Mouse (Mus musculus): Measurements from ENCODE around the gene Il15ra. TPM values are rescaled to one million over a fixed set of nuclear protein-coding genes. Genes with fewer than 3 reads are reported as not detected.

The Il15ra gene
- 1.4 and 1.8 TPM in 2 replicates for polyA plus RNA-seq (2015; fragmentation: Nextera tagmentation; extraction: Ambion mirVana)

- H3K9me3 ChIP-seq: no peaks in the 10 kb centered on the region
- under 1% methylated on average over 37 of the region's 37 CpGs for WGBS
- H3K27me3 ChIP-seq: peaks cover 23% of the 10 kb centered on the region
- peaks cover 18% of the 10 kb centered on the region for H3K4me1 ChIP-seq (replicated peaks)
- peak within 1 kb of the TSS; percentile 56 for H3K9ac ChIP-seq
- no peak within 1 kb of the TSS for H3K27ac ChIP-seq (replicated peaks)
- no peaks in the 10 kb centered on the region for H3K36me3 ChIP-seq
- H3K4me3 ChIP-seq: peak within 1 kb of the TSS; percentile 63
- ATAC-seq (ENCODE audit: low FRiP score, low read depth): peak; percentile 78
- peak within 1 kb of the TSS; percentile 100 for H3K4me2 ChIP-seq
Measured at GRCm38 (mm10) chr2:11705201-11706025, at the start of gene Il15ra. Gene Il15ra (plus strand): TSS chr2:11705290.

- Histone ChIP-seq H3K4me1 (replicated peaks) (no peaks in the 10 kb centered on the region), H3K27me3 (no peaks in the 10 kb centered on the region), H3K4me3 (no peak overlapping the region), H3K36me3 (no peaks in the 10 kb centered on the region), H3K9me3 (no peaks in the 10 kb centered on the region), H3K9ac (no peak overlapping the region), H3K27ac (replicated peaks) (no peak overlapping the region), H3K4me2 (no peak overlapping the region)
- ATAC-seq (ENCODE audit: low FRiP score, low read depth): no peak
- 94% methylated on average over 2 of the region's 2 CpGs for WGBS
Measured at GRCm38 (mm10) chr2:11657581-11657980, 47.5 kb upstream of the Il15ra start.

DNA sequence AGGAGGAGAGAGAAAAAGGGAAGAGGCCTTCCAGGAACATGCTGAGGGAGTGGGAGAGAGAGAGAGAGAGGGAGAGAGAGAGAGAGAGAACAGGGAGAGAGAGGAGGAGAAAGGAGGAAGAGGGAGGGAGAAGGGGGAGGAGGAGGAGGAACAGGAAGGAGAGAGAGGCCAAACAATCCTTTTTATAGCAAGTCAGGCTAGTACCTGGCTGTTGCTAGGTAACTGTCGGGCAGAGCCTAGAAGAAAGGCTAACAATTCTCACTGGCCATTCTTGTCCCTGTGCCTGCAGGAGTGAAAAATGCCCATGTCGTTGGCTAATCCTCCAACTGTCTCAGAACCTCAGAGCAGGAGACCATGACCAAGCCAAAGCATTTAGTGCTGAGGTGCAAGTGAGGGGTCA lies 45.8 kb upstream of the Il15ra start:
- peak; percentile 68; the same call in 1 of the 2 replicates for ATAC-seq (ENCODE audit: low FRiP score, low read depth)
- H3K9me3 ChIP-seq: no peaks in the 10 kb centered on the region

DNA sequence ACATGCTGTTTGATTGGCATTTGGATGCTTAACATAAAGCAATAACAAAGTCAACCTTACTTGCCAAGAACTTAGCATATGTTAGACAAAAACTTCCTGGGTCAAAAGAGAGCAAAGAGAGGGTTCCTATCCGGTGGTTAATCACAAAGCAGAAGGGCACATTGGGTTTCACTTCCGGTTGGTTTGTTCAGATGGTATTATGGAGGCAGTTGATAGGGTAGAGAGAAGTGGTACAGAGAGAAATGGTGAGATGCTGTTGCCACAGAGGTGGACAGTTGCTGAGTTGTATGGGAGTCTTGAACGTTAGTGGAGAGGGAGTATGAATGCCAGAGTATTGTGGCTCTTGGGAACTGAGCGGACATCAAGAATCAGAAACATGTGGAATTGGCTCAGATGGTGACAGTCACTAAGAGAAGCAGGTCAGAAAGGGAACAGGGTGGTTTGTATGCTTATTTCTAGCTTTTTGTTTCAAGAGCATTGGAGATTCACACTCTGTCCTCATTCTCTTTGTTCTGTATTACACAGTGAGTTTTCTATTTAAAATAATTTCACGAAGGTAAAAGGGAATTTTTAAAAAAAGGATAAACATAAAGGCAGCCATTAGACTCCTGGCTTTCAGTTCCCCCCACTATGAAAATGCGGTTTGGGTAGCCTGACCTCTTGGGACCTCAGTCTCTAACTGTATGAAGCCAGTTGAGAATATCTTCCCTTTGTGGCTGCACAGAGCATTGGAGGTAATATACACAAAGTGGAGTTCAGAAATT lies 42.8 kb upstream of the Il15ra start:
- Histone ChIP-seq H3K4me3 (no peak overlapping the region), H3K27ac (replicated peaks) (no peak overlapping the region), H3K4me2 (no peak overlapping the region), H3K27me3 (no peaks in the 10 kb centered on the region), H3K36me3 (no peaks in the 10 kb centered on the region), H3K4me1 (replicated peaks) (0 out of 2 replicates have a peak, but pooled peaks cover 4% of the 10 kb centered on the region), H3K9me3 (no peaks in the 10 kb centered on the region), H3K9ac (no peak overlapping the region)
- no peak for ATAC-seq (ENCODE audit: low FRiP score, low read depth)
- 89% methylated on average over 6 of the region's 6 CpGs for WGBS

More for the DNA sequence above, 45.8 kb upstream of the Il15ra start:
- Histone ChIP-seq H3K36me3 (no peaks in the 10 kb centered on the region), H3K4me3 (no peak overlapping the region), H3K27ac (replicated peaks) (no peak overlapping the region), H3K9ac (no peak overlapping the region), H3K4me2 (no peak overlapping the region), H3K27me3 (no peaks in the 10 kb centered on the region), H3K4me1 (replicated peaks) (0 out of 2 replicates have a peak, but pooled peaks cover 1% of the 10 kb centered on the region)
- WGBS: 17% methylated on average over 2 of the region's 2 CpGs

- Histone ChIP-seq H3K4me3 (no peak overlapping the region), H3K36me3 (no peaks in the 10 kb centered on the region), H3K27me3 (no peaks in the 10 kb centered on the region), H3K4me2 (no peak overlapping the region), H3K27ac (replicated peaks) (no peak overlapping the region), H3K9me3 (no peaks in the 10 kb centered on the region), H3K4me1 (replicated peaks) (0 out of 2 replicates have a peak, but pooled peaks cover 4% of the 10 kb centered on the region), H3K9ac (no peak overlapping the region)
- ATAC-seq (ENCODE audit: low FRiP score, low read depth): no peak
- 96% methylated on average over 1 of the region's 1 CpGs for WGBS
Measured at GRCm38 (mm10) chr2:11662907-11663230, 42.2 kb upstream of the Il15ra start.

DNA sequence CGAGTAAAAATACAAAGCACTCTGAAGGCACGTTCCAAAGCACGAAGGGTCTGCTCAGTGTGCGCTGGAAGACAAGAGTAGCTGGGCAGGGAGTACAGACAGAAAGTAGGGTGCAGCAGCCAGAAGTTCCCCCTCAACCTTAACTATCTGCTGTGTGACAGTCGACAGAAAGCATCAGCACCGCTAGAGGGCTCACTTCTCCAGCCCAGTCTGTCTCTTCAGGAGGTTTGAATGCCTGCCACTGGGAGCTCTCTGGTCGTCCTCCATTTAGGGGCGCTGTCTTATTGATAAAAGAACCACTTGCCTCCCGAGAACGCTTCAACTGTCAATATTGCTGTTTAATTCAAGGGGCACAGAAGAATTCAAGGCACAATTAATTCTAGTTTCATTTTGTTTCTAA lies 41.1 kb upstream of the Il15ra start:
- H3K9me3 ChIP-seq: no peaks in the 10 kb centered on the region
- H3K4me2 ChIP-seq: peak overlapping the region; percentile 50
- peak; percentile 94 for ATAC-seq (ENCODE audit: low FRiP score, low read depth)
- H3K9ac ChIP-seq: no peak overlapping the region; the same call in 1 of the 2 replicates
- H3K4me3 ChIP-seq: peak overlapping the region; percentile 26
- H3K4me1 ChIP-seq (replicated peaks): 0 out of 2 replicates have a peak, but pooled peaks cover 4% of the 10 kb centered on the region
- no peak overlapping the region for H3K27ac ChIP-seq (replicated peaks)
- WGBS: 3% methylated on average over 10 of the region's 10 CpGs
- H3K27me3 ChIP-seq: no peaks in the 10 kb centered on the region
- H3K36me3 ChIP-seq: no peaks in the 10 kb centered on the region

- Histone ChIP-seq H3K27me3 (no peaks in the 10 kb centered on the region), H3K4me2 (peak overlapping the region; percentile 50), H3K36me3 (no peaks in the 10 kb centered on the region), H3K27ac (replicated peaks) (no peak overlapping the region), H3K9me3 (no peaks in the 10 kb centered on the region), H3K9ac (no peak overlapping the region; the same call in 1 of the 2 replicates), H3K4me3 (peak overlapping the region; percentile 26), H3K4me1 (replicated peaks) (0 out of 2 replicates have a peak, but pooled peaks cover 4% of the 10 kb centered on the region)
- WGBS: 49% methylated on average over 6 of the region's 6 CpGs
- peak; percentile 86 for ATAC-seq (ENCODE audit: low FRiP score, low read depth)
Measured at GRCm38 (mm10) chr2:11664367-11664766, 40.7 kb upstream of the Il15ra start.

DNA sequence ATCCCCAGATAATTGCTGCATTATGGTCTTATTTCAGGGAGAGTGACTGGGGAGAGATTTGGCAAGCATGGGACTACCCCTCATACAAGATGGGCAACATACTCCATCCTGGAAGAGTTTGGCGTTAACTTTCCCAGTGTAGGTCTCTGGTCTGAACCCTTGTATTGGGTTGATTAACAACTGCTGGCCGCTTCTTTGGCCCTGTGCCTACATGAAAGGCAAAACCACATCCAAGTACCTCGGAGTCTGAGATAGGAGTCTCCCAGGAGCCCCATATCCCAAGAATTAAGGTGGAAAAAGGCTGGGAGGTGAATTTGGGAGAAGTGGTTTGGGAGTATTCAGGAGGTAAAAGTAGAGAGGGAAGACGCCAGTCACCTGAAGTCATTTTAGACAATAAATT lies 40.3 kb upstream of the Il15ra start:
- no peaks in the 10 kb centered on the region for H3K36me3 ChIP-seq
- no peaks in the 10 kb centered on the region for H3K9me3 ChIP-seq
- H3K27me3 ChIP-seq: no peaks in the 10 kb centered on the region
- H3K4me2 ChIP-seq: peak overlapping the region; percentile 50; the same call in 1 of the 2 replicates
- 0 out of 2 replicates have a peak, but pooled peaks cover 4% of the 10 kb centered on the region for H3K4me1 ChIP-seq (replicated peaks)
- ATAC-seq (ENCODE audit: low FRiP score, low read depth): no peak
- H3K4me3 ChIP-seq: no peak overlapping the region
- H3K27ac ChIP-seq (replicated peaks): no peak overlapping the region
- WGBS: 91% methylated on average over 4 of the region's 4 CpGs
- no peak overlapping the region for H3K9ac ChIP-seq

GRCm38 (mm10) chr2:11665326-11665725 lies 39.8 kb upstream of the Il15ra start:
- ATAC-seq (ENCODE audit: low FRiP score, low read depth): no peak
- Histone ChIP-seq H3K9ac (no peak overlapping the region), H3K4me1 (replicated peaks) (0 out of 2 replicates have a peak, but pooled peaks cover 4% of the 10 kb centered on the region), H3K27me3 (no peaks in the 10 kb centered on the region), H3K9me3 (no peaks in the 10 kb centered on the region), H3K4me2 (no peak overlapping the region), H3K4me3 (no peak overlapping the region), H3K36me3 (no peaks in the 10 kb centered on the region), H3K27ac (replicated peaks) (no peak overlapping the region)
- 92% methylated on average over 3 of the region's 3 CpGs for WGBS

DNA sequence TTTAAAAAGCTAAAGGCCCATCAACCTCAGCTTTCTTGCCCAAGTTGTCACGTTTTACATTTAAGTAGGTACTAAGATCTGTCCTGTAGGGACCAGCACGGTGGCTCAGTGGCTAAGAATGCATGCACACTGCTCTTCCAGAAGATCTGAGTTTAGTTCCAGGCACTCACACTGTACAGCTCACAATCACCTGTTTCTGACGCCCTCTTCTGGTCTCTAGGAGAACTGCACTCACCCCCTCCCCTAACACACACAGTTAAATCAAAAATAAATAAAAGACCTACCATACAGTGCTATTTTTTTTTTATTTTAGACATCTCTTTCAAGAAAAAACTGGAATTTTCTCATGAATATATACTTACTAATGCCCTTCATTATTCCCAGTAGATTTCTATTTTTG lies 32.9 kb upstream of the Il15ra start:
- no peak overlapping the region for H3K9ac ChIP-seq
- no peak for ATAC-seq (ENCODE audit: low FRiP score, low read depth)
- no peaks in the 10 kb centered on the region for H3K27me3 ChIP-seq
- H3K4me3 ChIP-seq: no peak overlapping the region
- no peaks in the 10 kb centered on the region for H3K36me3 ChIP-seq
- no peak overlapping the region for H3K27ac ChIP-seq (replicated peaks)
- no peaks in the 10 kb centered on the region for H3K4me1 ChIP-seq (replicated peaks)
- H3K4me2 ChIP-seq: no peak overlapping the region
- 21% methylated on average over 3 of the region's 3 CpGs for WGBS
- no peaks in the 10 kb centered on the region for H3K9me3 ChIP-seq

DNA sequence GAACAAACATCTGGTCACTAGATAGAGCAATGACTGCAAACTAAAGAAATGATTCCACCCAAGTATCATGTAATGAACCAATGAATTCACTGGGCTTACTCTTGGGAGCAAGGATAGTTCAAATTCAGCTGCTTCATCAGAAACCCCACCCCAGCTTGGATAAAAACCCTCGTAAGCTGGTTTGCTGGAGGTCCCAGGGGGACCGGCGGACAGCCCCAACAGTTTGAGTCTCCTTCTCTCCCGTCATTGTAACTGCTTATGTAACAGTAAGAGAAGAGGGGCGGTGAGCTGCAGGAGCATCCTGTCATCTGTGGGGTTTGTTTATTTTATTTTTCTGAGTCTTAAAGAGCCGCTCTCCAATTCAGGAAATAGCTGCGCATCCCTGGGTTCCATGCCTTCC lies 25.5 kb upstream of the Il15ra start:
- no peak overlapping the region for H3K4me3 ChIP-seq
- no peaks in the 10 kb centered on the region for H3K4me1 ChIP-seq (replicated peaks)
- no peak overlapping the region for H3K4me2 ChIP-seq
- no peaks in the 10 kb centered on the region for H3K36me3 ChIP-seq
- 81% methylated on average over 7 of the region's 7 CpGs for WGBS
- H3K27ac ChIP-seq (replicated peaks): no peak overlapping the region
- H3K9me3 ChIP-seq: no peaks in the 10 kb centered on the region
- no peak overlapping the region for H3K9ac ChIP-seq
- H3K27me3 ChIP-seq: no peaks in the 10 kb centered on the region
- no peak for ATAC-seq (ENCODE audit: low FRiP score, low read depth)

GRCm38 (mm10) chr2:11682712-11683111 lies 22.4 kb upstream of the Il15ra start:
- H3K9ac ChIP-seq: no peak overlapping the region
- 64% methylated on average over 4 of the region's 4 CpGs for WGBS
- no peaks in the 10 kb centered on the region for H3K27me3 ChIP-seq
- no peak overlapping the region for H3K4me2 ChIP-seq
- no peak overlapping the region for H3K4me3 ChIP-seq
- H3K36me3 ChIP-seq: no peaks in the 10 kb centered on the region
- no peak for ATAC-seq (ENCODE audit: low FRiP score, low read depth)
- H3K4me1 ChIP-seq (replicated peaks): no peaks in the 10 kb centered on the region
- no peak overlapping the region for H3K27ac ChIP-seq (replicated peaks)
- no peaks in the 10 kb centered on the region for H3K9me3 ChIP-seq

Data from hindbrain, embryonic 15.5 days (tissue).